ENCODE assay signal across 8 mouse cellular contexts in the genomic region with DNA sequence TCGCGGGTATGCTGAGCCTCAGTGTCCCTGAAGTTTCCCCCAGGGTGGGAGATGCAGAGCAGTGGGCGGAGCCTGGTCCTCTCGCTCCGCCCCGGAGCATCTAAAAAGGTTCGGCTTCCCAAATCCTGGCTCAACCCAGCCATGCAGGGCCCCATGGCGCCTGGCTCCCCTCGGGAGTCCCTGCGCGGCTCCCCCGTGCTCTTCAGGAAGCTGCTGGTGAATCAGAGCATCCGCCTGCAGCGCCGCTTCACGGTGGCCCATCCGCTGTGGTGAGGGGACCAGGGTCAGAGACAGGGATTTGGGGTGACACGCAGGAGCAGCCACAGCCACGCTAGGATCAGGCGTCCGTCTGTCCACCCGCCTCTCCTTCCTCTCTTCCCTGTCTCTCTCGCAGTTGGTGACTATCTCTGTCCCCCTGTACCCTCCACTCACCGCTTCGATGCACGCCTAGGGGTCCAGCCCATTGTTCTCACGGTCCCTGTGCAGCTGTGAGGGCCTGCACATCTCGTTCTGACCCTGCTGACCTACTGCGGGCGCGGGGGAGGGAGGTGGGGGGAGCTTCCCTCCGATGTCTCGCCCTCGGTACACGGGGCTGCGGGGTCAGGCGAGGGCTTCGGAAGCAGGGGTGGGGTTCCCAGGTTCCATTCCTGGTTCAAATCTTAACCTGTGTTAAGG. TPM values are rescaled to one million over a fixed set of nuclear protein-coding genes. Genes with fewer than 3 reads are reported as not detected.
DNase-seq lines count a peak whose midpoint lies in the region; ATAC-seq and TF ChIP-seq lines count a peak whose summit lies in the region.

No protein-coding gene starts in this region.

- no peak for ATAC-seq in forebrain, embryonic 16.5 days
- ATAC-seq in kidney, embryonic 16.5 days (ENCODE audit: low FRiP score, low TSS enrichment), result no peak
- ATAC-seq in midbrain, postnatal 0 days (ENCODE audit: low FRiP score), result peak; percentile 18; the same call in 1 of the 2 replicates

- peak; percentile 48 for DNase-seq in thymus, postnatal 4 days
- no peak for DNase-seq in thymus, postnatal 14 days
- no peak for DNase-seq in midbrain, postnatal 0 days (ENCODE audit: low spot score)
- no peak for DNase-seq in thymus, adult 18-20 months
- no peak for DNase-seq in ovary, postnatal 10 days (ENCODE audit: low spot score)
- no peak for DNase-seq in lung, adult 18-20 months

- H3K4me3 ChIP-seq in forebrain, embryonic 16.5 days (replicated peaks; ENCODE audit: low read length), result peak overlapping the region; percentile 20
- H3K4me3 ChIP-seq in kidney, embryonic 16.5 days (ENCODE audit: low read length), result peak overlapping the region; percentile 38
- H3K4me3 ChIP-seq in midbrain, postnatal 0 days (ENCODE audit: low read depth, low read length), result peak overlapping the region; percentile 31; the same call in 1 of the 2 replicates

- H3K4me1 ChIP-seq in forebrain, embryonic 16.5 days (replicated peaks; ENCODE audit: control insufficient read depth, insufficient read depth, low read length), result peaks cover 15% of the 10 kb centered on the region
- H3K4me1 ChIP-seq in kidney, embryonic 16.5 days (ENCODE audit: insufficient read depth, low read length), result peaks cover 23% of the 10 kb centered on the region
- peaks cover 4% of the 10 kb centered on the region; the same call in 1 of the 2 replicates for H3K4me1 ChIP-seq in midbrain, postnatal 0 days (ENCODE audit: insufficient read depth, low read length)

- H3K27ac ChIP-seq in forebrain, embryonic 16.5 days (ENCODE audit: low read length), result no peak overlapping the region
- no peak overlapping the region for H3K27ac ChIP-seq in kidney, embryonic 16.5 days (ENCODE audit: low read length)
- H3K27ac ChIP-seq in midbrain, postnatal 0 days (ENCODE audit: low read depth, low read length), result no peak overlapping the region

- peak overlapping the region; percentile 32 for H3K4me2 ChIP-seq in forebrain, embryonic 16.5 days (ENCODE audit: low read length)
- H3K4me2 ChIP-seq in kidney, embryonic 16.5 days (replicated peaks; ENCODE audit: low read depth, low read length), result peak overlapping the region; percentile 59
- H3K4me2 ChIP-seq in midbrain, postnatal 0 days (ENCODE audit: low read depth, low read length, poor library complexity, severe bottlenecking), result peak overlapping the region; percentile 49

- TF ChIP-seq CTCF in midbrain, postnatal 0 days (IDR thresholded peaks at IDR 0.05), result no peak

- H3K9me3 ChIP-seq in forebrain, embryonic 16.5 days (ENCODE audit: control insufficient read depth, low read length), result no peaks in the 10 kb centered on the region; the same call in 1 of the 2 replicates
- no peaks in the 10 kb centered on the region for H3K9me3 ChIP-seq in kidney, embryonic 16.5 days (ENCODE audit: low read length)
- H3K9me3 ChIP-seq in midbrain, postnatal 0 days (ENCODE audit: low read length), result no peaks in the 10 kb centered on the region

- peaks cover 57% of the 10 kb centered on the region for H3K27me3 ChIP-seq in forebrain, embryonic 16.5 days (replicated peaks; ENCODE audit: control insufficient read depth, insufficient read depth, low read length)
- H3K27me3 ChIP-seq in kidney, embryonic 16.5 days (ENCODE audit: insufficient read depth, low read length), result peaks cover 59% of the 10 kb centered on the region
- H3K27me3 ChIP-seq in midbrain, postnatal 0 days (ENCODE audit: insufficient read depth, low read length), result peaks cover 41% of the 10 kb centered on the region

- 2% methylated on average over 38 of the region's 38 CpGs for WGBS in forebrain, embryonic 16.5 days
- 3% methylated on average over 38 of the region's 38 CpGs for WGBS in kidney, embryonic 16.5 days
- WGBS in midbrain, postnatal 0 days, result 3% methylated on average over 34 of the region's 38 CpGs

- no peaks in the 10 kb centered on the region for H3K36me3 ChIP-seq in forebrain, embryonic 16.5 days (ENCODE audit: control insufficient read depth, insufficient read depth)
- H3K36me3 ChIP-seq in kidney, embryonic 16.5 days (ENCODE audit: insufficient read depth, low read length), result no peaks in the 10 kb centered on the region
- H3K36me3 ChIP-seq in midbrain, postnatal 0 days (ENCODE audit: insufficient read depth, low read length), result no peaks in the 10 kb centered on the region

- H3K9ac ChIP-seq in forebrain, embryonic 16.5 days (replicated peaks; ENCODE audit: low read depth, low read length), result peak overlapping the region; percentile 42
- peak overlapping the region; percentile 58; the same call in 1 of the 2 replicates for H3K9ac ChIP-seq in kidney, embryonic 16.5 days (replicated peaks; ENCODE audit: low read length)
- 0 out of 2 replicates have a peak overlapping the region, but pooled peaks have one; percentile 0 for H3K9ac ChIP-seq in midbrain, postnatal 0 days (replicated peaks; ENCODE audit: low read length, poor library complexity, severe bottlenecking)

RNA-seq across cellular contexts. Expression of a gene that starts 11.4 kb away (rescaled TPM):
- 350 and 395 TPM in 2 replicates for polyA plus RNA-seq in forebrain, embryonic 16.5 days (2015; fragmentation: Nextera tagmentation; extraction: Ambion mirVana)
- 20.9 and 22.0 TPM in 2 replicates for polyA plus RNA-seq in kidney, embryonic 16.5 days (2015; fragmentation: Nextera tagmentation; extraction: Ambion mirVana)
- total RNA-seq in midbrain, postnatal 0 days (2014; rRNA removed), result 649 and 670 TPM in 2 replicates
- polyA plus RNA-seq in midbrain, postnatal 0 days (2015; fragmentation: Nextera tagmentation; extraction: Ambion mirVana), result 726 and 813 TPM in 2 replicates

RNA-seq across cellular contexts. Expression of a gene that starts 17.6 kb away (rescaled TPM):
- 49.3 and 49.8 TPM in 2 replicates for polyA plus RNA-seq in forebrain, embryonic 16.5 days (2015; fragmentation: Nextera tagmentation; extraction: Ambion mirVana)
- polyA plus RNA-seq in kidney, embryonic 16.5 days (2015; fragmentation: Nextera tagmentation; extraction: Ambion mirVana), result 57.0 and 60.4 TPM in 2 replicates
- 27.8 and 29.2 TPM in 2 replicates for total RNA-seq in midbrain, postnatal 0 days (2014; rRNA removed)
- 43.7 and 45.8 TPM in 2 replicates for polyA plus RNA-seq in midbrain, postnatal 0 days (2015; fragmentation: Nextera tagmentation; extraction: Ambion mirVana)

RNA-seq across cellular contexts. Expression of a gene that starts 19.6 kb away (rescaled TPM):
- polyA plus RNA-seq in forebrain, embryonic 16.5 days (2015; fragmentation: Nextera tagmentation; extraction: Ambion mirVana), result 0.12 and 0.54 TPM in 2 replicates
- polyA plus RNA-seq in kidney, embryonic 16.5 days (2015; fragmentation: Nextera tagmentation; extraction: Ambion mirVana), result 8.8 and 11.6 TPM in 2 replicates
- 0.77 and 1.5 TPM in 2 replicates for total RNA-seq in midbrain, postnatal 0 days (2014; rRNA removed)
- polyA plus RNA-seq in midbrain, postnatal 0 days (2015; fragmentation: Nextera tagmentation; extraction: Ambion mirVana), result 0.21 and 0.39 TPM in 2 replicates

RNA-seq across cellular contexts. Expression of a gene that starts 24.8 kb away (rescaled TPM):
- polyA plus RNA-seq in forebrain, embryonic 16.5 days (2015; fragmentation: Nextera tagmentation; extraction: Ambion mirVana), result not detected in 2 replicates
- polyA plus RNA-seq in kidney, embryonic 16.5 days (2015; fragmentation: Nextera tagmentation; extraction: Ambion mirVana), result 0.52 and 0.76 TPM in 2 replicates
- total RNA-seq in midbrain, postnatal 0 days (2014; rRNA removed), result not detected in 2 replicates
- not detected in 2 replicates for polyA plus RNA-seq in midbrain, postnatal 0 days (2015; fragmentation: Nextera tagmentation; extraction: Ambion mirVana)

RNA-seq across cellular contexts. Expression of a gene that starts 33.4 kb away (rescaled TPM):
- polyA plus RNA-seq in forebrain, embryonic 16.5 days (2015; fragmentation: Nextera tagmentation; extraction: Ambion mirVana), result 145 and 149 TPM in 2 replicates
- polyA plus RNA-seq in kidney, embryonic 16.5 days (2015; fragmentation: Nextera tagmentation; extraction: Ambion mirVana), result 72.8 and 77.3 TPM in 2 replicates
- 141 and 159 TPM in 2 replicates for total RNA-seq in midbrain, postnatal 0 days (2014; rRNA removed)
- polyA plus RNA-seq in midbrain, postnatal 0 days (2015; fragmentation: Nextera tagmentation; extraction: Ambion mirVana), result 102 and 113 TPM in 2 replicates

Comparison
In these comparisons a context has a peak if more than half of its experiments do, and no peak if none do; other contexts are left out.
1. H3K9ac ChIP-seq: peak in every context shown above with its lines; median percentile 58 in kidney, embryonic 16.5 days; 42 in forebrain, embryonic 16.5 days; 0 in midbrain, postnatal 0 days.
2. RNA of a gene that starts 11.4 kb away (polyA plus RNA-seq): 726 to 813 TPM in midbrain, postnatal 0 days and 350 to 395 TPM in forebrain, embryonic 16.5 days; 20.9 to 22.0 TPM in kidney, embryonic 16.5 days; every median in the first group is over 10 times any median in the second.
3. Peak in every context shown above with its lines, with median percentiles within 50 percentile points of each other: H3K4me2 ChIP-seq and H3K4me3 ChIP-seq.